Mouse (Mus musculus): ENCODE measurements around the gene Usp37.

- TF ChIP-seq CTCF (conservative IDR thresholded peaks at IDR 0.05; ENCODE audit: insufficient read depth, insufficient read length, low read depth, low read length) (no peak), POLR2A (IDR thresholded peaks at IDR 0.05; ENCODE audit: low read depth, low read length) (no peak)
Observed at GRCm38 (mm10) chr1:74559061-74559460, 15.0 kb upstream of the Usp37 start.
